Mouse (Mus musculus) MEL (cell line): ENCODE measurements around the gene Med24.

ENCODE experiments used
- CTCF ChIP-seq, 3 experiments: IDR thresholded peaks in 2 of 3; conservative IDR thresholded peaks in 1 of 3; 2 replicates each; pipeline ENCODE4 v1.5.1; 2011 to 2012; ENCODE audit warnings: low read length in 3 of 3, low read depth in 2 of 3, mild to moderate bottlenecking in 2 of 3, improper control_type of control experiment in 1 of 3, inconsistent platforms in 1 of 3, mixed read lengths in 1 of 3, moderate library complexity in 1 of 3; ENCODE audit not compliant: control insufficient read depth in 1 of 3, insufficient read depth in 1 of 3, poor library complexity in 1 of 3, severe bottlenecking in 1 of 3
- EP300 ChIP-seq, 2 experiments: IDR thresholded peaks; 2 replicates each; pipeline ENCODE4 v1.6.1; 2011; ENCODE audit warnings: improper control_type of control experiment in 2 of 2, low read length in 2 of 2, low read depth in 1 of 2, mild to moderate bottlenecking in 1 of 2
- GATA1 ChIP-seq: IDR thresholded peaks from 2 replicates; pipeline ENCODE4 v1.6.1; 2011; ENCODE audit warnings: low read depth, low read length, improper control_type of control experiment
- MYB ChIP-seq: IDR thresholded peaks from 2 replicates; pipeline ENCODE4 v1.6.1; 2011; ENCODE audit warnings: mild to moderate bottlenecking, low read depth, low read length, improper control_type of control experiment
- NELFE ChIP-seq: IDR thresholded peaks from 2 replicates; pipeline ENCODE4 v1.6.1; 2011; ENCODE audit warnings: low read depth, low read length, improper control_type of control experiment
- POLR2A ChIP-seq, 2 experiments: IDR thresholded peaks; 2 replicates each; pipeline ENCODE4 v1.6.1; 2011 to 2012; ENCODE audit warnings: low read length in 2 of 2, mild to moderate bottlenecking in 2 of 2, control low read depth in 1 of 2, improper control_type of control experiment in 1 of 2, low read depth in 1 of 2, moderate library complexity in 1 of 2; ENCODE audit not compliant: control insufficient read depth in 1 of 2, insufficient read depth in 1 of 2, poor library complexity in 1 of 2
- POLR2AphosphoS5 ChIP-seq: IDR thresholded peaks from 2 replicates; pipeline ENCODE4 v1.6.1; 2012; ENCODE audit warnings: low read depth, borderline replicate concordance, mild to moderate bottlenecking, inconsistent platforms, low read length, moderate library complexity, mixed read lengths
- USF1 ChIP-seq: IDR thresholded peaks from 2 replicates; pipeline ENCODE4 v1.6.1; 2014; ENCODE audit warnings: low read depth, mild to moderate bottlenecking, inconsistent platforms, low read length, improper control_type of control experiment, moderate library complexity

- TF ChIP-seq USF1 (peak; percentile 89), CTCF (IDR thresholded peaks at IDR 0.05 in 2 of 3, conservative IDR thresholded peaks at IDR 0.05 in 1 of 3; ENCODE audit: control insufficient read depth in 1 of 3, insufficient read depth in 1 of 3, low read depth in 2 of 3, low read length in 3 of 3, poor library complexity in 1 of 3, severe bottlenecking in 1 of 3) (peak; percentile 92 to 95 (median 95)), GATA1 (peak; percentile 18; the same call in 1 of the 2 replicates), POLR2A (IDR thresholded peaks at IDR 0.05; ENCODE audit: control insufficient read depth in 1 of 2, insufficient read depth in 1 of 2, low read depth in 1 of 2, low read length in 2 of 2, poor library complexity in 1 of 2) (no peak), NELFE (no peak), EP300 (IDR thresholded peaks at IDR 0.05; ENCODE audit: low read depth in 1 of 2, low read length in 2 of 2) (peak in 1 of 2 experiments; percentile 54; a peak in 2 of 4 replicates), POLR2AphosphoS5 (no peak), MYB (no peak)
Measured at GRCm38 (mm10) chr11:98754621-98755181, 25.5 kb upstream of the Med24 start.
